Mouse (Mus musculus) testis, adult 2 months (tissue): Measurements from ENCODE around the gene Prox1.

Experiments used
- CTCF ChIP-seq: fragments of 200-500 bp; IDR thresholded peaks from 2 replicates; pipeline ENCODE4 v1.5.1; 2012; ENCODE audit warnings: low read depth, mild to moderate bottlenecking, inconsistent platforms, low read length, moderate library complexity; ENCODE audit not compliant: control insufficient read depth, insufficient read depth, insufficient replicate concordance
- POLR2A ChIP-seq: fragments of 200-500 bp; IDR thresholded peaks from 2 replicates; pipeline ENCODE4 v1.6.1; 2012; ENCODE audit warnings: low read depth, mild to moderate bottlenecking, inconsistent platforms, low read length, moderate library complexity; ENCODE audit not compliant: control insufficient read depth

DNA sequence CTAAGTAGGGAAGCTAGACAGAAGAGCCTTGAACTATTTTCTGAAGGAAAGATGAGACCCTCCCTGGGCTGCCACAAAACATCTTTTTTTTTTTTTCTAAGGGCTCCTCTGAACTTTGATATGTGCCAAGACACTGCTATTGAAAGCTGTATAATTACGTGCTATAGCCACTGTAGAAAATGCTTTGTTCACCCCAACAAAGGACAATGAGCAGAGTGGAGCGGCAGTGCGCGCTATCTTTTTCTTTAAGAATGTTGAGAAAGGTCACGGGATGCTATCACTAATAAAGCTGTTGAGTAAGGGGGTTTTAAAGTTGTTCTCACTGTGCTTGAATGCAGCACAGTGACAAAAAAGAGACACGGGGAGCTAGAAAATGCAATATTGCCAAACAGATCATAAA lies 30.0 kb downstream of the Prox1 start:
- TF ChIP-seq CTCF, result no peak
- TF ChIP-seq POLR2A, result no peak
